Mouse (Mus musculus) right cerebral cortex, postnatal 4 days (tissue): ENCODE results near the gene Bcas3.

Experiments
- DNase-seq: peaks from one replicate; pipeline ENCODE4 v3.0.0-alpha.2; 2022

Bcas3 gene

GRCm38 (mm10) chr11:85380046-85380445, 27.1 kb downstream of the Bcas3 start:
- no peak for DNase-seq

GRCm38 (mm10) chr11:85382055-85382454, 29.1 kb downstream of the Bcas3 start:
- peak; percentile 53 for DNase-seq

GRCm38 (mm10) chr11:85383975-85384821, 31.2 kb downstream of the Bcas3 start:
- DNase-seq: no peak

GRCm38 (mm10) chr11:85392179-85392863, 39.4 kb downstream of the Bcas3 start:
- DNase-seq: peak; percentile 10

GRCm38 (mm10) chr11:85392864-85393220, 39.9 kb downstream of the Bcas3 start:
- no peak for DNase-seq

- DNase-seq: no peak
Measured at GRCm38 (mm10) chr11:85393990-85394389, 41.0 kb downstream of the Bcas3 start.

GRCm38 (mm10) chr11:85395361-85395760, 42.4 kb downstream of the Bcas3 start:
- DNase-seq: no peak

- no peak for DNase-seq
Measured at GRCm38 (mm10) chr11:85406531-85406930, 53.6 kb downstream of the Bcas3 start.

- DNase-seq: no peak
Measured at GRCm38 (mm10) chr11:85407700-85408099, 54.7 kb downstream of the Bcas3 start.

GRCm38 (mm10) chr11:85412319-85412718, 59.4 kb downstream of the Bcas3 start:
- DNase-seq: no peak

GRCm38 (mm10) chr11:85414476-85414875, 61.5 kb downstream of the Bcas3 start:
- DNase-seq: no peak

GRCm38 (mm10) chr11:85427353-85427752, 74.4 kb downstream of the Bcas3 start:
- DNase-seq: no peak

GRCm38 (mm10) chr11:85428227-85428626, 75.3 kb downstream of the Bcas3 start:
- DNase-seq: no peak

- no peak for DNase-seq
Measured at GRCm38 (mm10) chr11:85430743-85431448, 77.9 kb downstream of the Bcas3 start.

GRCm38 (mm10) chr11:85447375-85447774, 94.4 kb downstream of the Bcas3 start:
- DNase-seq: no peak

GRCm38 (mm10) chr11:85453598-85454304, 100.8 kb downstream of the Bcas3 start:
- no peak for DNase-seq

GRCm38 (mm10) chr11:85454305-85454682, 101.3 kb downstream of the Bcas3 start:
- no peak for DNase-seq

GRCm38 (mm10) chr11:85461536-85461935, 108.6 kb downstream of the Bcas3 start:
- no peak for DNase-seq

- DNase-seq: peak; percentile 44
Measured at GRCm38 (mm10) chr11:85469526-85469925, 116.6 kb downstream of the Bcas3 start.

GRCm38 (mm10) chr11:85470508-85470907, 117.5 kb downstream of the Bcas3 start:
- DNase-seq: no peak

GRCm38 (mm10) chr11:85474326-85474725, 121.4 kb downstream of the Bcas3 start:
- DNase-seq: no peak

GRCm38 (mm10) chr11:85482737-85483467, 129.9 kb downstream of the Bcas3 start:
- peak; percentile 6 for DNase-seq
